Mouse (Mus musculus): ENCODE data around the gene Pdss2.

Gene Pdss2

GRCm38 (mm10) chr10:43312658-43313417, 91.6 kb downstream of the Pdss2 start:
- DNase-seq = no peak

GRCm38 (mm10) chr10:43315228-43315627, 93.9 kb downstream of the Pdss2 start:
- no peak for DNase-seq

- no peak for DNase-seq
These were observed 96.2 kb downstream of the Pdss2 start for GRCm38 (mm10) chr10:43317327-43317951.

GRCm38 (mm10) chr10:43321019-43321418, 99.7 kb downstream of the Pdss2 start:
- DNase-seq = no peak

- DNase-seq = no peak
These were observed 101.3 kb downstream of the Pdss2 start for GRCm38 (mm10) chr10:43322446-43323178.

GRCm38 (mm10) chr10:43323386-43323785, 102.1 kb downstream of the Pdss2 start:
- DNase-seq = no peak

- no peak for DNase-seq
These were observed 108.5 kb downstream of the Pdss2 start for GRCm38 (mm10) chr10:43329813-43330212.

- no peak for DNase-seq
These were observed 109.4 kb downstream of the Pdss2 start for GRCm38 (mm10) chr10:43330691-43331090.

GRCm38 (mm10) chr10:43331931-43332701, 110.8 kb downstream of the Pdss2 start:
- no peak for DNase-seq

GRCm38 (mm10) chr10:43335874-43336273, 114.6 kb downstream of the Pdss2 start:
- DNase-seq = no peak

GRCm38 (mm10) chr10:43337110-43337509, 115.8 kb downstream of the Pdss2 start:
- no peak for DNase-seq

- DNase-seq = no peak
These were observed 118.5 kb downstream of the Pdss2 start for GRCm38 (mm10) chr10:43339811-43340210.

- no peak for DNase-seq
These were observed 128.4 kb downstream of the Pdss2 start for GRCm38 (mm10) chr10:43349718-43350117.

- no peak for DNase-seq
These were observed 136.6 kb downstream of the Pdss2 start for GRCm38 (mm10) chr10:43357884-43358283.

- no peak for DNase-seq
These were observed 141.7 kb downstream of the Pdss2 start for GRCm38 (mm10) chr10:43362947-43363346.

- peak; percentile 87 for DNase-seq
These were observed 142.2 kb downstream of the Pdss2 start for GRCm38 (mm10) chr10:43363431-43363851.

- no peak for DNase-seq
These were observed 144.6 kb downstream of the Pdss2 start for GRCm38 (mm10) chr10:43365909-43366308.

GRCm38 (mm10) chr10:43368611-43369010, 147.3 kb downstream of the Pdss2 start:
- DNase-seq = no peak

- DNase-seq = peak; percentile 84
These were observed 151.0 kb downstream of the Pdss2 start for GRCm38 (mm10) chr10:43372315-43372714.

- no peak for DNase-seq
These were observed 151.7 kb downstream of the Pdss2 start for GRCm38 (mm10) chr10:43373035-43373434.

GRCm38 (mm10) chr10:43373666-43374065, 152.4 kb downstream of the Pdss2 start:
- DNase-seq = no peak

GRCm38 (mm10) chr10:43375286-43375685, 154.0 kb downstream of the Pdss2 start:
- no peak for DNase-seq

- DNase-seq = no peak
These were observed 155.5 kb downstream of the Pdss2 start for GRCm38 (mm10) chr10:43376749-43377148.
